Mouse (Mus musculus) MEL (cell line): ENCODE data around the gene Disp3. TPM values are rescaled to one million over a fixed set of nuclear protein-coding genes. Genes with fewer than 3 reads are reported as not detected.

Experiments used
- DNase-seq: peaks from one replicate; pipeline ENCODE4 v3.0.0; 2011; ENCODE audit warnings: low read depth, low spot score
- H3K27ac ChIP-seq: 2 replicates; pipeline ENCODE4 v1.5.1; 2012; ENCODE audit warnings: low read depth, mild to moderate bottlenecking, control low read depth, low read length, moderate library complexity; ENCODE audit not compliant: control insufficient read depth
- H3K27me3 ChIP-seq, 2 experiments: fragments of 150-350 bp in 1 of 2; sonication (generic) in 1 of 2; 2 replicates each; pipeline ENCODE4 v1.6.1; 2012; ENCODE audit warnings: low read length in 2 of 2, mild to moderate bottlenecking in 2 of 2, improper control_type of control experiment in 1 of 2, moderate library complexity in 1 of 2; ENCODE audit not compliant: insufficient read depth in 2 of 2, control insufficient read depth in 1 of 2
- H3K36me3 ChIP-seq, 2 experiments: 2 replicates each; pipeline ENCODE4 v1.6.1; 2012 to 2014; ENCODE audit warnings: low read length in 2 of 2, improper control_type of control experiment in 1 of 2, inconsistent platforms in 1 of 2, mild to moderate bottlenecking in 1 of 2; ENCODE audit not compliant: insufficient read depth in 2 of 2, control insufficient read depth in 1 of 2
- H3K4me1 ChIP-seq, 2 experiments: fragments of 150-350 bp in 1 of 2; sonication (generic) in 1 of 2; 2 replicates each; pipeline ENCODE4 v1.6.1; 2012; ENCODE audit warnings: low read length in 2 of 2, improper control_type of control experiment in 1 of 2, mild to moderate bottlenecking in 1 of 2; ENCODE audit not compliant: insufficient read depth in 2 of 2, control insufficient read depth in 1 of 2
- H3K4me3 ChIP-seq, 2 experiments: fragments of 150-350 bp in 1 of 2; sonication (generic) in 1 of 2; 2 replicates each; pipeline ENCODE4 v1.5.1; 2012; ENCODE audit warnings: low read depth in 2 of 2, low read length in 2 of 2, mild to moderate bottlenecking in 2 of 2, moderate library complexity in 2 of 2, control low read depth in 1 of 2, improper control_type of control experiment in 1 of 2; ENCODE audit not compliant: control insufficient read depth in 1 of 2, insufficient read depth in 1 of 2
- H3K79me2 ChIP-seq: 2 replicates; pipeline ENCODE4 v1.6.1; 2012; ENCODE audit warnings: mild to moderate bottlenecking, low read length, moderate library complexity; ENCODE audit not compliant: control insufficient read depth, poor library complexity, insufficient read depth
- H3K9ac ChIP-seq: 2 replicates; pipeline ENCODE4 v1.6.1; 2012; ENCODE audit warnings: low read depth, mild to moderate bottlenecking, control low read depth, low read length, moderate library complexity; ENCODE audit not compliant: control insufficient read depth, poor library complexity, severe bottlenecking
- H3K9me3 ChIP-seq: fragments of 150-350 bp; sonication (generic); replicated peaks from 2 replicates; pipeline ENCODE4 v1.6.1; 2012; ENCODE audit warnings: mild to moderate bottlenecking, low read length, improper control_type of control experiment, moderate library complexity; ENCODE audit not compliant: insufficient read depth
- BHLHE40 ChIP-seq: IDR thresholded peaks from 2 replicates; pipeline ENCODE4 v1.6.1; 2012; ENCODE audit warnings: low read depth, mild to moderate bottlenecking, inconsistent platforms, low read length, improper control_type of control experiment, borderline replicate concordance
- CHD1 ChIP-seq: IDR thresholded peaks from 2 replicates; pipeline ENCODE4 v1.6.1; 2012; ENCODE audit warnings: low read depth, mild to moderate bottlenecking, inconsistent platforms, low read length, improper control_type of control experiment
- CHD2 ChIP-seq: IDR thresholded peaks from 2 replicates; pipeline ENCODE4 v1.6.1; 2011; ENCODE audit warnings: low read length, improper control_type of control experiment
- ELF1 ChIP-seq: IDR thresholded peaks from 2 replicates; pipeline ENCODE4 v1.6.1; 2014; ENCODE audit warnings: low read depth, mild to moderate bottlenecking, inconsistent platforms, low read length, improper control_type of control experiment, moderate library complexity
- EP300 ChIP-seq, 2 experiments: IDR thresholded peaks; 2 replicates each; pipeline ENCODE4 v1.6.1; 2011; ENCODE audit warnings: improper control_type of control experiment in 2 of 2, low read length in 2 of 2, low read depth in 1 of 2, mild to moderate bottlenecking in 1 of 2
- ETS1 ChIP-seq: IDR thresholded peaks from 2 replicates; pipeline ENCODE4 v1.6.1; 2012; ENCODE audit warnings: low read depth, mild to moderate bottlenecking, inconsistent platforms, low read length, improper control_type of control experiment, moderate library complexity
- GABPA ChIP-seq: IDR thresholded peaks from 2 replicates; pipeline ENCODE4 v1.6.1; 2012; ENCODE audit warnings: low read depth, mild to moderate bottlenecking, inconsistent platforms, low read length, improper control_type of control experiment, moderate library complexity
- GATA1 ChIP-seq: IDR thresholded peaks from 2 replicates; pipeline ENCODE4 v1.6.1; 2011; ENCODE audit warnings: low read depth, low read length, improper control_type of control experiment
- JUND ChIP-seq: IDR thresholded peaks from 2 replicates; pipeline ENCODE4 v1.6.1; 2011; ENCODE audit warnings: low read depth, mild to moderate bottlenecking, improper control_type of control experiment, low read length
- MAFK ChIP-seq: IDR thresholded peaks from 2 replicates; pipeline ENCODE4 v1.6.1; 2011; ENCODE audit warnings: low read depth, mild to moderate bottlenecking, low read length, improper control_type of control experiment, borderline replicate concordance
- MAX ChIP-seq: IDR thresholded peaks from 2 replicates; pipeline ENCODE4 v1.6.1; 2011; ENCODE audit warnings: low read length, improper control_type of control experiment
- MAZ ChIP-seq: IDR thresholded peaks from 2 replicates; pipeline ENCODE4 v1.6.1; 2012; ENCODE audit warnings: low read depth, mild to moderate bottlenecking, inconsistent platforms, low read length, improper control_type of control experiment
- MEF2A ChIP-seq: IDR thresholded peaks from 2 replicates; pipeline ENCODE4 v1.6.1; 2014; ENCODE audit warnings: low read depth, mild to moderate bottlenecking, inconsistent platforms, low read length, improper control_type of control experiment; ENCODE audit not compliant: poor library complexity, insufficient replicate concordance, severe bottlenecking; ENCODE audit errors: extremely low read depth
- NELFE ChIP-seq: IDR thresholded peaks from 2 replicates; pipeline ENCODE4 v1.6.1; 2011; ENCODE audit warnings: low read depth, low read length, improper control_type of control experiment
- NRF1 ChIP-seq: IDR thresholded peaks from 2 replicates; pipeline ENCODE4 v1.6.1; 2014; ENCODE audit warnings: low read depth, mild to moderate bottlenecking, inconsistent platforms, low read length, improper control_type of control experiment, moderate library complexity; ENCODE audit not compliant: poor library complexity, insufficient read depth, severe bottlenecking
- POLR2AphosphoS5 ChIP-seq: IDR thresholded peaks from 2 replicates; pipeline ENCODE4 v1.6.1; 2012; ENCODE audit warnings: low read depth, borderline replicate concordance, mild to moderate bottlenecking, inconsistent platforms, low read length, moderate library complexity, mixed read lengths
- SIN3A ChIP-seq: IDR thresholded peaks from 2 replicates; pipeline ENCODE4 v1.6.1; 2012; ENCODE audit warnings: low read length, improper control_type of control experiment, inconsistent platforms
- SMC3 ChIP-seq: IDR thresholded peaks from 2 replicates; pipeline ENCODE4 v1.6.1; 2011; ENCODE audit warnings: low read depth, low read length, improper control_type of control experiment
- TAL1 ChIP-seq: IDR thresholded peaks from 2 replicates; pipeline ENCODE4 v1.6.1; 2012; ENCODE audit warnings: mild to moderate bottlenecking, inconsistent platforms, low read length, moderate library complexity, mixed read lengths
- TBP ChIP-seq: IDR thresholded peaks from 2 replicates; pipeline ENCODE4 v1.8.0; 2011; ENCODE audit warnings: low read depth, low read length, improper control_type of control experiment
- USF1 ChIP-seq: IDR thresholded peaks from 2 replicates; pipeline ENCODE4 v1.6.1; 2014; ENCODE audit warnings: low read depth, mild to moderate bottlenecking, inconsistent platforms, low read length, improper control_type of control experiment, moderate library complexity
- USF2 ChIP-seq, 2 experiments: IDR thresholded peaks; 2 replicates each; pipeline ENCODE4 v1.6.1; 2011 to 2012; ENCODE audit warnings: improper control_type of control experiment in 2 of 2, low read length in 2 of 2, borderline replicate concordance in 1 of 2, inconsistent platforms in 1 of 2, low read depth in 1 of 2, mild to moderate bottlenecking in 1 of 2; ENCODE audit not compliant: insufficient read depth in 1 of 2
- ZC3H11A ChIP-seq: IDR thresholded peaks from 2 replicates; pipeline ENCODE4 v1.6.1; 2012; ENCODE audit warnings: low read depth, mild to moderate bottlenecking, inconsistent platforms, low read length, improper control_type of control experiment
- ZKSCAN1 ChIP-seq: IDR thresholded peaks from 2 replicates; pipeline ENCODE4 v1.6.1; 2012; ENCODE audit warnings: low read depth, mild to moderate bottlenecking, inconsistent platforms, low read length, improper control_type of control experiment, moderate library complexity
- ZMIZ1 ChIP-seq: IDR thresholded peaks from 2 replicates; pipeline ENCODE4 v1.6.1; 2012; ENCODE audit warnings: low read depth, mild to moderate bottlenecking, inconsistent platforms, low read length, improper control_type of control experiment, moderate library complexity
- polyA plus RNA-seq, 2 experiments: library from polyadenylated mRNA; stranded (reverse) in 1 of 2; unstranded in 1 of 2; fragments of >175 nt in 1 of 2; fragments of >200 nt in 1 of 2; gene quantifications; 2 replicates each; pipeline versions ENCODE4 v1.2.1 to v1.2.4; 2012; ENCODE audit warnings: low replicate concordance in 2 of 2, low read depth in 1 of 2; ENCODE audit not compliant: insufficient read length in 2 of 2, insufficient read depth in 1 of 2, missing spikeins in 1 of 2
- total RNA-seq: library from RNA; depleted of rRNA; stranded (reverse); fragments of 300-350 nt; gene quantifications from 2 replicates; pipeline ENCODE4 v1.2.3, GENCODE M21; 2012

Gene Disp3
- total and polyA plus RNA-seq, 3 experiments, result not detected

DNA sequence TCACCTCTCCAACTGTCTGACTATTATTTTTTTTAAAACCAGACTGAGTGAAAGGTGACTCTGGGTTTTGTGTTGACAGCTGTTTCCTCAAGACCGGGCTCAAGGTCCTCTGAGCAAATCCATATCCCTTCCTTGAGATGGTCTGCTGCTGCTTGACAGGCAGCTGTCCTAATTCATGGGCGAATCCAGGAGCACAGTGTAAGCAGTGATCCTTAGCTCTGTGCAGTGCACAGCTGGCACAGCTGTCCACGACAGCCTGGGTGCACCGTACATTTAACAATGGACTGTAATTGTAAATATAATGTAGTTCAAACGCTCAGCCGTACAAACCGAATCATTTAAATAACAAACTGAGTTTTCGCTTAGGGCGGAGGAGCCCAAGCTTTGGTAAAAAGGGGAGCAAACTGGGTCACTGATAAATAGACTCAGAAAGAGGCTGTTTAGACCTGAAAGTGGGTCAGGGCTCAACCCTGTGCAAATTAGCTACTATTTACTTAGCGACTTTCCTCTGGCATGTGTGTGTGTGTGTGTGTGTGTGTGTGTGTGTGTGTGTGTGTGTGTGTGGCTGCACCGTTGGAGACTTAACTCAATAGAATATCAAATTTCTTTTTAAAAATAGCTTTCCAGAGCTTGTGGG is 72.4 kb downstream of the Disp3 start:
- Histone ChIP-seq H3K9ac (no peak overlapping the region), H3K27me3 (no peaks in the 10 kb centered on the region), H3K4me1 (no peaks in the 10 kb centered on the region), H3K79me2 (no peaks in the 10 kb centered on the region), H3K9me3 (no peaks in the 10 kb centered on the region), H3K27ac (no peak overlapping the region), H3K36me3 (no peaks in the 10 kb centered on the region), H3K4me3 (no peak overlapping the region)
- DNase-seq, result no peak
- no peak for TF ChIP-seq NELFE
- TF ChIP-seq CHD1, result no peak
- TF ChIP-seq ZC3H11A, result no peak
- no peak for TF ChIP-seq SMC3
- no peak for TF ChIP-seq ZMIZ1
- TF ChIP-seq MEF2A, result no peak
- no peak for TF ChIP-seq JUND
- TF ChIP-seq BHLHE40, result no peak
- TF ChIP-seq ELF1, result no peak
- TF ChIP-seq USF1, result no peak
- no peak for TF ChIP-seq TAL1
- no peak for TF ChIP-seq EP300 (IDR thresholded peaks at IDR 0.05; ENCODE audit: low read depth in 1 of 2, low read length in 2 of 2)
- no peak for TF ChIP-seq TBP
- TF ChIP-seq GATA1, result no peak
- no peak for TF ChIP-seq GABPA
- TF ChIP-seq ZKSCAN1, result no peak
- TF ChIP-seq NRF1, result no peak
- no peak for TF ChIP-seq MAFK

DNA sequence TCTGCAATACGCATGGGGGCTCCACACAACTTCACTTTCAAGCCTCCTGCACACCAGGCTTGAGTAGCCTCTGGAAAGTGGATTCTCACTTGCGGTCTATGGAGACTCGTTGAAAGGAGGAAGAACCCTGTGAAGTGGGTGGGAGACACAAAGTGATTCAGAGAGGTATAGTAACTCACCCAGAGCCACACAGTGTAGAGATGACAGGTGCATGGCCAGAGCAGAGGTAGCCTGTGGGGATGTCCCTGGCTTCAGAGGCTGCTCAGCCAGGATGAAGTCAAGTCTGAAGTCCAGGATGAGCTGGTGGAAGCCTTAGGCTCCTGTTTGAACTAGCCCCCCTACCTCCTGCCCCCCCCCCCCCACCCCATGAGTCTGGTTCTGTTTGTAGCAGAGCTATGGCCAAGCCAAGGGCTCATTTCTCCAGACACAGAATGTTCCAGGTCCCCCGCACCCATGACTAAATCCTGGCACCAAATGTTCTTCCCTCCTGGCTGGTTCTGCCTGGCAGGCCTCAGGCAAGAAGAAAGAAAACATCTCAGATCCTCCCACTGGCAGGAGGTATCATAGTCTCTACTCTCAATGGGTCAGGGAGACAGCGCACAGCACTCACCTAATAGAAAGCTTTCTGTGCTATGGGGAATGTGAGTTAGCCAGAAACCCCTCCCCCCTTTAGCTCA is 73.2 kb downstream of the Disp3 start:
- Histone ChIP-seq H3K9ac (no peak overlapping the region), H3K4me3 (no peak overlapping the region), H3K79me2 (no peaks in the 10 kb centered on the region), H3K9me3 (no peaks in the 10 kb centered on the region), H3K27me3 (no peaks in the 10 kb centered on the region), H3K4me1 (no peaks in the 10 kb centered on the region), H3K27ac (no peak overlapping the region), H3K36me3 (no peaks in the 10 kb centered on the region)
- TF ChIP-seq MAZ (no peak), SIN3A (no peak), CHD2 (no peak), POLR2AphosphoS5 (no peak), JUND (no peak), ETS1 (no peak), USF1 (no peak), NELFE (no peak), ZMIZ1 (no peak), MAX (no peak), ELF1 (no peak), TAL1 (no peak), USF2 (IDR thresholded peaks at IDR 0.05; ENCODE audit: borderline replicate concordance in 1 of 2, insufficient read depth in 1 of 2, low read depth in 1 of 2, low read length in 2 of 2) (no peak), GABPA (no peak), BHLHE40 (no peak)
- no peak for DNase-seq
